Mouse (Mus musculus): Measurements from ENCODE around the gene Selplg.

Gene Selplg

GRCm38 (mm10) chr5:113772905-113773519 is 59.4 kb downstream of the Selplg start:
- CTCF ChIA-PET, result interaction anchor here (0.6 to 2.0 kb wide), 6 partner anchors 42 to 182 kb away, joined by 3 to 16 read pairs (median 4); partner anchors contain the start of gene Selplg

GRCm38 (mm10) chr5:113772450-113772895 is 60.0 kb downstream of the Selplg start, which contains the start of the genes Sart3 and Iscu:
TSS of gene Sart3 (minus strand) at chr5:113772510.
TSS of gene Iscu (plus strand) at chr5:113772748.
- CTCF ChIA-PET, result interaction anchor here (0.7 to 1.0 kb wide), 3 partner anchors 49 to 1553 kb away, joined by 3 to 10 read pairs (median 3); partner anchors contain the start of gene Selplg

- CTCF ChIA-PET, result interaction anchor here (0.6 to 0.7 kb wide), 3 partner anchors 36 to 1552 kb away, joined by 3 to 10 read pairs (median 6); no protein-coding TSS in a partner anchor
Observed at GRCm38 (mm10) chr5:113771213-113772162, 61.0 kb downstream of the Selplg start.

GRCm38 (mm10) chr5:113768806-113769205 is 63.6 kb downstream of the Selplg start:
- CTCF ChIA-PET, result no interaction called here
